Mouse (Mus musculus): ENCODE data around the gene Nkx2-1. TPM values are rescaled to one million over a fixed set of nuclear protein-coding genes. Genes with fewer than 3 reads are reported as not detected.

Gene Nkx2-1
- polyA plus RNA-seq, 1 experiment from 2014 or later: not detected

- H3K9me3 ChIP-seq (replicated peaks; ENCODE audit: low read length): no peaks in the 10 kb centered on the region
- DNase-seq (ENCODE audit: low spot score): no peak
- 71% methylated on average over 10 of the region's 10 CpGs for WGBS
- no peak overlapping the region for H3K4me3 ChIP-seq (replicated peaks; ENCODE audit: low read depth, low read length)
- H3K9ac ChIP-seq (ENCODE audit: low read depth, low read length): no peak overlapping the region
- H3K4me1 ChIP-seq (replicated peaks; ENCODE audit: insufficient read depth, low read length): no peaks in the 10 kb centered on the region
- ATAC-seq (replicated peaks; ENCODE audit: low FRiP score, low read depth): no peak
- H3K27ac ChIP-seq: no peak overlapping the region
- H3K4me2 ChIP-seq (ENCODE audit: low read length): no peak overlapping the region
- TF ChIP-seq CTCF (IDR thresholded peaks at IDR 0.05; ENCODE audit: low read depth): no peak
- no peaks in the 10 kb centered on the region for H3K36me3 ChIP-seq (ENCODE audit: insufficient read depth, low read length)
- H3K27me3 ChIP-seq (ENCODE audit: insufficient read depth, low read length): no peaks in the 10 kb centered on the region
These were observed 54.1 kb downstream of the Nkx2-1 start for GRCm38 (mm10) chr12:56482606-56483005.

Other genes starting within 250 kb of the Nkx2-1 start
- 35.3 and 38.2 TPM in 2 replicates for gene Mbip, start 191.0 kb downstream of the Nkx2-1 start, polyA plus RNA-seq (2015; fragmentation: Nextera tagmentation; extraction: Ambion mirVana)
- not detected in 2 replicates for gene Nkx2-9, start 76.4 kb upstream of the Nkx2-1 start, polyA plus RNA-seq (2015; fragmentation: Nextera tagmentation; extraction: Ambion mirVana)
- 0.04 and 0.10 TPM in 2 replicates for gene Pax9, start 154.9 kb upstream of the Nkx2-1 start, polyA plus RNA-seq (2015; fragmentation: Nextera tagmentation; extraction: Ambion mirVana)

Data from kidney, postnatal 0 days (tissue).